Mouse (Mus musculus): ENCODE data around the gene Krtap9-1.
"Not testable (repeated sequence)": the region's sequence is repeated elsewhere in the genome, so short reads cannot be mapped to it uniquely, and the experiment has no call there.

Krtap9-1 gene

DNA sequence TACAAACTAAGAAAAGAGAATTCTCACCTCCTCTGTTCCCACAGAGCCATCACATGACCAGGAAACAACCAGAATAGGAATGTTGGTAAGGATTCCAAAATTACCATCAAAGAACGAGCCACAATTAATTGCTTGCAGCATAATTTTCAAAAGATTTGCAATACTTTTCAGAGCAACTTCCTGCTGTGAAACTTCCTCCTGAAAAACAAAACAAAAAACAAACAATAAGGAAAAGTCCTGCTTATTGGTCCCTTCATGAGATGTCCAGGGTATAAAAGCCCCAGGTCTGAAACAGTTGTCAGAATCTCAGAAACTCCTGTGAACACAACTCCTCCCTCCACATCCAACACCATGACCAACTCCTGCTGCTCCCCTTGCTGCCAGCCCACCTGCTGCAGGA, at the start of gene Krtap9-1:
Gene Krtap9-1 (plus strand): TSS at position 301 of the 400 bp plus-strand sequence.
- not testable (repeated sequence) for DNase-seq (ENCODE audit: low spot score in 2 of 2)

- no peak for DNase-seq (ENCODE audit: low spot score in 2 of 2)
These were observed 35.2 kb upstream of the Krtap9-1 start, which contains the start of gene 2300003K06Rik for GRCm38 (mm10) chr11:99837966-99838365. Gene 2300003K06Rik, minus strand, starts transcription at chr11:99838066.

DNA sequence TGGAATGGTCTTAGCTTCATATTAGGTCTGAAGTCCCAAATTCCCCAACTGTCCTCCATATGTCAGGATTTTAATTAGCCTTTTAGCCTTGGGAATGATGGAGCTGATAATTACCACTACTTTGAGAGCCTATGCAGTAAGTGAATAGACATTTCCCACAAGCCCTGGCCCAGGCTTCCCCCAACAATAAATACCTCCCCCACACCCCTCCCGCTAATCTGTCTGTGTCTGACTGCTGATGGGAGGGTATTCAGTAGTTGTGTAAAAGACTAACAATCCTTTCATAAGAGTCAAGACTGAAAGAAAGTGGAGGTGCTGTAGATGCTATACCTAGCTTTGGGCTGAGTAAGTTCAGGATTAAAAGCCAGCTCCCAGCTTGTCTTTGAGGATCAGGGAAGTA, 31.0 kb upstream of the Krtap9-1 start:
- DNase-seq (ENCODE audit: low spot score in 2 of 2), result no peak

- no peak for DNase-seq (ENCODE audit: low spot score in 2 of 2)
These were observed 26.4 kb upstream of the Krtap9-1 start for GRCm38 (mm10) chr11:99846746-99847145.

- DNase-seq (ENCODE audit: low spot score in 2 of 2), result no peak
These were observed 21.7 kb upstream of the Krtap9-1 start, which contains the start of gene Krtap4-16 for GRCm38 (mm10) chr11:99851508-99851907. Gene Krtap4-16, minus strand, starts transcription at chr11:99851608.

DNA sequence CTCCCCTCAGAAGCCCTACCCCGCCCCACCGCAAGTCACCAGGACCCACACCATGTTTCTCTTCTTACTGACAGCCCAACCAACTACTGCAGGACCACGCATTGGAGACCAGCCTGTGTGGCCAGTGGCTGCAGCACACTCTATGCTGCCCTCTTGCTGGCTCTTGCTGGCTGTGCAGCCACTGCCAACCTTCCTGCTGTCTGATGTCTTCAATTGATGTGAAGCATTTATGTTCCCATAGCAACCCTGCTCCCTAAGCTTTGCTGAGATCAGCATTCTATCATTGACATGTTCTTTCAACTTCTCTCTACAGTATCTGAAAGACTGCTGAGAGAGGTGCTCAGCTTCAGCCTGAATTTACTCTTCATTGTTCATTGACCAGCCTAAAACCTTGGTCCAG, 19.1 kb upstream of the Krtap9-1 start:
- DNase-seq (ENCODE audit: low spot score in 2 of 2), result no peak

DNA sequence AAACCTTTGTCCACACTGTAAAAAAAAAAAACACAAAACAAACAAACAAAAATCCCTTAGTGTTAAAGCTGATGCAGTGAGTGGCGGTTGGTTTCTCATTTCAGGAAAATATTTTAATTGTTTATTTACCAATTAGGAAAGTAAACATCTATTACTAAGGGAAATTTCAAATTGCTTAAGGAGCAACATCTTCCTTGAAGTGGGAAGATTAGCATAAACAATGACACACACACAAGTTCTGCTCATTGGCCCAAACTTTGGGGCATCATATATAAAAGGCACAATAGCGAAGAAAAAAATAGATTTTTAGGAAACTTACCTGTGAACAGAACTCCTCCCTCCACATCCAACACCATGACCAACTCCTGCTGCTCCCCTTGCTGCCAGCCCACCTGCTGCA, 15.6 kb upstream of the Krtap9-1 start, which contains the start of gene Gm11568:
Gene Gm11568 (plus strand): TSS at position 301 of the 400 bp plus-strand sequence.
- no peak for DNase-seq (ENCODE audit: low spot score in 2 of 2)

- DNase-seq (ENCODE audit: low spot score in 2 of 2), result no peak
These were observed 14.4 kb upstream of the Krtap9-1 start for GRCm38 (mm10) chr11:99858761-99859160.

DNA sequence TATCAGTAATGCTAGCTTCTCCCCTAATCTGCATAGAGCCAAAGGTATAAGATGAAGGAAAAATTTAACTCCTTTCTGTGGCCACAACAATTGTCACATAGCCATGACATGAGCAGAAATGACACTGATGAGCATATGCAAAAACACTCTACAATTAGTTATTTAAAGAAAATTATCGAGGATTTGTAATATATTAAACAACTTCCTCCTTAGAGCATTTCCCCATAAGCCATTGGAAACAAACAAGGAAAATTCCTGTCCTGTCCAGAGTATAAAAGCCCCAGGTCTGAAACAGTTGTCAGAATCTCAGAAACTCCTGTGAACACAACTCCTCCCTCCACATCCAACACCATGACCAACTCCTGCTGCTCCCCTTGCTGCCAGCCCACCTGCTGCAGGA, 9.0 kb upstream of the Krtap9-1 start, which contains the start of gene Gm11559:
Gene Gm11559 (plus strand): TSS at position 301 of the 400 bp plus-strand sequence.
- DNase-seq (ENCODE audit: low spot score in 2 of 2), result not testable (repeated sequence)

GRCm38 (mm10) chr11:99878887-99879286, 5.7 kb downstream of the Krtap9-1 start, which contains the start of gene Gm11567:
Gene Gm11567, plus strand, starts transcription at chr11:99879187.
- not testable (repeated sequence) for DNase-seq (ENCODE audit: low spot score in 2 of 2)

DNA sequence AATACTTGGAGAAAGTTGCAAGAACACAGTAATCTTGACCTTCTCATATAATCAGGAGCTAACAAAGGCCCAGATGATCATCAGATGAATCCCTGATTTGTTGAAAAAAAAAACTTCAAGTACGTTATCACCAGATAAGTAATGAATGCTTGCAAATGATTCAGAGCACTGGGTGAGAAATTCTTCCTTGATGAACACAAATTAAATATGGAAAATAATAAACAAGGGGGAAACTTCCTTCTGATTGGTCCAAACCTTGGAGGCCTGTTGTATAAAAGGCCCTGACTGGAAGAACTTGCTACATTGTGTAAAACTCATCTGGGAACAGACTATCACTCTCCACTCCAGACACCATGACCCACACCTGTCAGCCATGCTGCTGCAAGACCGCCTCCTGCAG, 34.4 kb downstream of the Krtap9-1 start, which contains the start of gene Krtap31-1:
Gene Krtap31-1 (plus strand): TSS at position 301 of the 400 bp plus-strand sequence.
- no peak for DNase-seq (ENCODE audit: low spot score in 2 of 2)

DNA sequence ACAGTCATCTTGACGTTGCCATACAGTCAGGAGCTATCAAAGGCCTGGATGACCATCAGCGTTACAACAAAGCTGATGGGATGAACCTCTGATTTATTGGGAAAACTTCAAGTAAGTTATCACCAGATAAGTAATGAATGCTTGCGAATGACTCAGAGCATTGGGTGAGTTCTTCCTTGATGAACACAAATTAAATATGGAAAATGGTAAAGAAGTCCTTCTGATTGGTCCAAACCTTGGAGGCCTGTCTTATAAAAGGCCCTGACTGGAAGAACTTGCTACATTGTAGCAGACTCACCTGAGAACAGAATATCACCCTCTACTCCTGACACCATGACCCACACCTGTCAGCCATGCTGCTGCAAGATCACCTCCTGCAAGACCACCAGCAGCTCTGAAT, 41.3 kb downstream of the Krtap9-1 start, which contains the start of gene Gm11565:
Gene Gm11565 (plus strand): TSS at position 301 of the 400 bp plus-strand sequence.
- no peak for DNase-seq (ENCODE audit: low spot score in 2 of 2)
